Mouse (Mus musculus) monocyte, adult 5-6 weeks (primary cell): ENCODE data around the gene Cbr4. TPM values are rescaled to one million over a fixed set of nuclear protein-coding genes. Genes with fewer than 3 reads are reported as not detected.
A peak's percentile ranks its signal among the peaks of the same experiment; 100 is the strongest.

Source experiments
- ATAC-seq: fragments of 153-309, 156-312 bp; replicated peaks from 2 replicates; pipeline ENCODE4 v1.8.0; 2017; ENCODE audit warnings: mild to moderate bottlenecking; ENCODE audit not compliant: low TSS enrichment, insufficient number of reproducible peaks, severe bottlenecking, poor library complexity, low FRiP score
- total RNA-seq: library from RNA; stranded (forward); fragments of 200-1000, 200-491, 200-594 nt; gene quantifications from 3 replicates; pipeline ENCODE4 v1.2.3, GENCODE M21; 2017

Cbr4 gene
- total RNA-seq, 1 experiment from 2014 or later = 45.6 TPM

- no peak for ATAC-seq
Observed at GRCm38 (mm10) chr8:61480260-61480967, 7.1 kb upstream of the Cbr4 start.

GRCm38 (mm10) chr8:61486923-61487529 lies 508 bp upstream of the Cbr4 start:
- ATAC-seq = no peak

- ATAC-seq = no peak
Observed at GRCm38 (mm10) chr8:61488631-61489030, 1.1 kb downstream of the Cbr4 start.

GRCm38 (mm10) chr8:61497110-61497509 lies 9.6 kb downstream of the Cbr4 start:
- no peak for ATAC-seq

GRCm38 (mm10) chr8:61499035-61499434 lies 11.5 kb downstream of the Cbr4 start:
- no peak for ATAC-seq

GRCm38 (mm10) chr8:61500914-61501313 lies 13.4 kb downstream of the Cbr4 start:
- no peak for ATAC-seq

- no peak for ATAC-seq
Observed at GRCm38 (mm10) chr8:61502277-61502676, 14.7 kb downstream of the Cbr4 start.

- ATAC-seq = no peak
Observed at GRCm38 (mm10) chr8:61515110-61515930, 27.8 kb downstream of the Cbr4 start.

GRCm38 (mm10) chr8:61515931-61516744 lies 28.6 kb downstream of the Cbr4 start:
- 0 out of 2 replicates have a peak, but pooled peaks have one; percentile 48 for ATAC-seq

- ATAC-seq = no peak
Observed at GRCm38 (mm10) chr8:61516745-61517501, 29.4 kb downstream of the Cbr4 start.

GRCm38 (mm10) chr8:61517502-61518185 lies 30.1 kb downstream of the Cbr4 start:
- peak; percentile 33; the same call in 1 of the 2 replicates for ATAC-seq

- no peak for ATAC-seq
Observed at GRCm38 (mm10) chr8:61522132-61522531, 34.6 kb downstream of the Cbr4 start.

GRCm38 (mm10) chr8:61527037-61527436 lies 39.5 kb downstream of the Cbr4 start:
- no peak for ATAC-seq

GRCm38 (mm10) chr8:61528197-61528596 lies 40.7 kb downstream of the Cbr4 start:
- no peak for ATAC-seq

- ATAC-seq = no peak
Observed at GRCm38 (mm10) chr8:61528642-61529041, 41.1 kb downstream of the Cbr4 start.

GRCm38 (mm10) chr8:61531944-61532795 lies 44.6 kb downstream of the Cbr4 start:
- ATAC-seq = no peak

GRCm38 (mm10) chr8:61532831-61533230 lies 45.3 kb downstream of the Cbr4 start:
- no peak for ATAC-seq
